Mouse (Mus musculus) adrenal gland, postnatal 10 days (tissue): ENCODE data around the gene Atp23. TPM values are rescaled to one million over a fixed set of nuclear protein-coding genes. Genes with fewer than 3 reads are reported as not detected.
A peak's percentile ranks its signal among the peaks of the same experiment; 100 is the strongest.

Experiments
- DNase-seq: peaks from one replicate; pipeline ENCODE4 v3.0.0; 2021; ENCODE audit warnings: mixed read lengths
- total RNA-seq, 2 experiments: library from RNA; stranded (reverse); gene quantifications; 2 replicates each; pipeline ENCODE4 v1.2.3; 2021

Atp23 gene
- total RNA-seq, 2 experiments from 2014 or later: 7.4 to 11.3 TPM

DNA sequence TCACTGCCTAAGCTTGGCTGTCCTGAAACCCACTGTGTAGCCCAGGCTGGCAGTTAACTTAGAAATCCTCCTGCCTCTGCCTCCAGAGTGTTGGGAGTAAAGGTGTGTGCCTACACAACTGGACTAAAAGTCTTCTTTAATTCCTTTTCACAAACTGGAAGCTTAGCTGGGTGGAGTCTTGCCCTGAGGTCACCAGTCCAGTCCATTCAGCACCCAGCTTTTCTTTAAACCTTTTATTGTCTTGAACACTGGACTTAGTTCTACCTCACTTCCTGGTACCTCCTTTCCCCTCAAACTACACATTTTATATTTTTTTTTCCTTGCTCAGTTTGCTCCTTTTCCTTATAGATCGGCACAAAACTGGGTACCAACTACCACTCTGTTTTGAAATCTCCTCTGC is 10.3 kb upstream of the Atp23 start:
- DNase-seq: no peak

GRCm38 (mm10) chr10:126906811-126907210 is 5.7 kb upstream of the Atp23 start:
- no peak for DNase-seq

GRCm38 (mm10) chr10:126905650-126906075 is 4.5 kb upstream of the Atp23 start:
- DNase-seq: peak; percentile 95

DNA sequence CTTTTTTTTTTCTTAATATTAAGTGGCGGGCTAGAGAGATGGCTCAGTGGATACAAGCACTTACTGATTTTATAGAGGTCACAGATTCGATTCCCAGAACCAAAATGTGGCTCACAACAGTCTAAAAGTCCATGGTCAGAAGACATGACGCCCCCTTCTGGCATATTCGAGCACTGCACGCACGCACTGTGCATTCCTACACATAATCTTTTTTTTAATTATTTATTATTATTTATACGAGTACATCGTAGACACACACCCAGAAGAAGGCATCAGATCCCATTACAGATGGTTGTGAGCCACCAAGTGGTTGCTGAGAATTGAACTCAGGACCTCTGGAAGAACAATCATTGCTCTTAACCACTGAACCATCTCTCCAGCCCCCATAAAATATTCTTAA is 3.9 kb upstream of the Atp23 start:
- no peak for DNase-seq

- DNase-seq: no peak
Measured at GRCm38 (mm10) chr10:126904221-126904620, 3.1 kb upstream of the Atp23 start.

GRCm38 (mm10) chr10:126901488-126901843 is 311 bp upstream of the Atp23 start:
- no peak for DNase-seq

DNA sequence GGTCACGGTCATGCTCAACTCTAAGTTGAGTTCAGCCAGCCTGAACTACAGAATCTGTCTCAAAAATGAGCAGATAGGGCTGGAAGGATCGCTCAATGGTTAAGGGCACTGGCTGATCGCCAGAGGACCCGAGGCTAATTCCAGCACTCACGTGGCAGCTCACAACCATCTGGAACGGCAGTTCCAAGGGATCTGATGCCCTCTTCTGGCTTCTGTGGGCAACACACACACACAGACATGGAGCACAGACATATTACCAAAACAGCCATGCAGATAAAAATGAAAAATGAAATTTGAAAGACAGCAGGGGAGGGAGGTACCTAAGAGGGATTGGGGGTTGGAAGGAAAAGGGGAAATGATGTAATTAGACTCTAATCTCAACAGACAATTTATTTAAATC is 5.3 kb downstream of the Atp23 start:
- DNase-seq: no peak

GRCm38 (mm10) chr10:126894061-126894460 is 7.1 kb downstream of the Atp23 start:
- DNase-seq: no peak

- DNase-seq: no peak
Measured at GRCm38 (mm10) chr10:126893145-126893544, 8.0 kb downstream of the Atp23 start.

- DNase-seq: no peak
Measured at GRCm38 (mm10) chr10:126873755-126874154, 27.4 kb downstream of the Atp23 start.

DNA sequence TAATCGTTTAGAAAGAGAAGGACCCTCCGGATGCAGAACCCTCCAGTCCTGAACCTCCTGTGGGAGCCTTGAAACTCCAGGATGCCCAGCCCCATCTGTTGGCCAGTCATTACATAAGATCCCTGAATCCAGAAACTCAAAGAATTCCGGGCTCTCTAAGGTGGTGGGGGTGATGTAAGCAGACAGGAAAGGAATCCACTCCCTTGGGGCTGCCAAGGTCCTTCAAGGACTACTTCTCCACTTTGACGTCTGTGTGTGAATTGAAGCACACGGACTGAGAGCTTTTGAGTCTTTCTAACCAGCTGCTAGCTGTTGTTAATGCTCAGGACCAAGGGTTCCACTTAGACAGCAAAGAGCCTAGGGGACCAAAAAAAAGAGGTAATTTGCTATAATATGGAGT is 28.9 kb downstream of the Atp23 start:
- DNase-seq: no peak

GRCm38 (mm10) chr10:126869372-126870318 is 31.5 kb downstream of the Atp23 start:
- DNase-seq: peak; percentile 83

DNA sequence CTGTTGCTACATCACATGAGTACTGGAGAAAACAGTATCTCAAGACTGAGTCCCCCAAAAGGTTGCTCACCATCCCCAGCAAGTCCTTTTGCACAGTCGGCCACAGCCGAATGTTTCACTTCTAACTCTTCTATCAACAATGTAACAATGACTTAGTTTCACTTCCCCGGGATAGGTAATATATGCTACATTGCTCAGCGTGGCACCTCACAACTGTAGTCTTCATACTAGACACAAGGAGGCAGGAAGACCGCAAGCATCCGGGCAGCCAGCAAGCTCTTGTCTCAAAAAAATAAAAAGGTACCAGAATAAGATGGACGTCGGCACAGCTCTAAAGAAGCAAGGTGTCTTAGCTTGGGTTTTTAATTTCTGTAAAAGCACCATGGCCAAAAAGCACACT is 35.9 kb downstream of the Atp23 start:
- no peak for DNase-seq

DNA sequence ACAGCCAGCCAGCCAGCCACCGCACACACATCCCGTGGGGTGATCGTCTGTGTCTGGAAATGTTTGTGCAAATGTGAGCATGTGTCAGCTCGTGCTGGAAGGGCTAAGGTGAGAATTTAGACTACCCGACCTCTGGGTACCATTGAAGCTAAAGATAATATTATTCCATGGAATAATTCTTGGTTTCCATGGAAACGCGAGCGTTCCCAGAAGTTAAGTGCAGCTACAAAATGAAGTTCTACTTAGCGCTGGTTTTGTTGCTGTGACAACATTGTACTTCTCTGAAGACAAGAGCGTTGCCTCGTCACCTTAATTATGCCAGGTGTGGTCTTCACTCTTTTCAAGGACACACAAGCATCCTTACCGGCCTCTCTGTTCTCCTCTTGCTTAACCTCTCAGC is 39.0 kb downstream of the Atp23 start:
- DNase-seq: no peak

DNA sequence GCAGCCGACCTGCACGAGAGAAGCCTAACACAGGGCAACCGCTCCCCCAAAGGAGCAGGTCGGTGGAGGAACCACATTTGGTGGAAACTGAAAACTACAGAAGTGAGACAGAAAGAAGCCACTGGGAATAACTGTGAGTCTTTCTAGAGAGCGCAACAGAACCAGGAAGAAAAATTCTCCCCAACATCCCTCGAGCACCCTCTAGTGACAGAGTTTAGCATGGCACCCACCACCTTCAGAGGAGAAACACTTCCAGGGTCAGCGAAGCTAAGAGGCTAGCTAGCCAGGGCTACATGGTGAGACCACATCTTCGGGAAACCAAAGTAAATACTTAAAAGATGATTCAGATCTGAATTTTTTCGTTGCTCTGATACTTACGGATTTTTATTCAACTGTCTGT is 47.9 kb downstream of the Atp23 start:
- DNase-seq: peak; percentile 16

DNA sequence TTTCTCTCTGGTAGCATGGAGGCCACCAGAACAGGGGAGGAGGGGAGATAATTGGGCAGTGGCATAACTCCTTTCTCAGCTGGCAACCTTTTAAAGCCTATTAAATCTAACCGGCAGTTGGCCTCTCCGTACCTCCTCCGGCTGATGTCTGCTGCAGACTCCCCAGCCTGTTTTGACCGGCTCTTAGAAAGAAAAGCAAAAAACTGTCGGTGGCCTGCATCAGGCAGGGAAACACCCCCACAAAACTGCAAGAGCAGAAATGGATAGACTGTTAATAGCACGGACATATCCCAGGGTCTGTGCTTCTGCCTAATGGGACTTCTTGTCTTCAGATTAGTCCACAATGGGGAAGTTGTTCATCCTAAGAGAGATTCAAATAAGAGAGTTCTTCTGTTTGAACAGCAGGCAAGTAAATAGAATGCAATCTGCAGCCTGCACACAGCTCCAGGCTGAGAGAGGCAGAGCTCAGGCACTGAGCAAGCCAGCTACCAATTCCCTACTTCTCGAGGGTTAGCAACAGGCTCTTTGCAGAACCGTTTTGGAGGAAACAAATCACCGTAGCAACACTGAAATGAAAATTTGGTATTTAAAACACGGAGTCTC is 55.7 kb downstream of the Atp23 start:
- no peak for DNase-seq

GRCm38 (mm10) chr10:126844689-126845088 is 56.5 kb downstream of the Atp23 start:
- DNase-seq: peak; percentile 34

GRCm38 (mm10) chr10:126840266-126840665 is 60.9 kb downstream of the Atp23 start:
- no peak for DNase-seq

DNA sequence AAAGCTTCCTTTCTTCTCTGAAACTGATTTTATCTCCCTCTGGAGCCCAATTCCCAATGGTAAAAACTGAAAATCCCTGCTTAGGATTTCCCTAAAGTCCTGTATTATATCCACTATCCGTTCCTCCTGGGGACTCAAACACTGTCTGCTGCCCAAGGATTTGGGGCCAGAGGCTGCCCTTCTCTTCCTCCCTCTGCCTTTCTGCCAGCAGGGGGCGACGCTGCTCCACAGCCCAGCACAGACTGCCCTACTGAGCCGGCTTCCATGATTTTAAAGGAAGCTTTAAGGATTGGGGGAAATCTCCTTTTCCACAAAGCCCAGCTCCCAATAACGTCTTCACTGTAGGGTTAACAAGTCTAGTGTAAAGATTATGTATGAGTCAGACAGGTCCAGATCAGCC is 68.1 kb downstream of the Atp23 start:
- DNase-seq: peak; percentile 44

- no peak for DNase-seq
Measured at GRCm38 (mm10) chr10:126831329-126831728, 69.8 kb downstream of the Atp23 start.

DNA sequence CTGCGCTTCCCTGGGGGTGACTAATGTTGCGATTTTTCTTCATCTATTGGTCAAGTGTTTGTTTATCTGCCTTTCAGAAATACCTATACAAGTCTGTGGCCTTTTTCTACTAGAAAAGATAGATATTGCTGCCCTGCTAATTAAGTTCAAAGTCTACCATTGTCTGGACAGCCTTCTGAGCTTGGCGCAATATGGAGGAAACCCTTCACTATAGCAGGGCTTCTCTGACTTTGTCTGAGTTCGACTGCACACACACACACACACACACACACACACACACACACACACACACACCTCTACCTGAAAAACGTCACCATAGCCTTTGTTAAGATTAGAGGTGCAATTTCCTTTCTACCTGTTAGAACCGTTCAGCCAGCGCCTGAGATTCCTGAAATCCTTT is 72.5 kb downstream of the Atp23 start:
- no peak for DNase-seq

GRCm38 (mm10) chr10:126827941-126828593 is 73.1 kb downstream of the Atp23 start:
- no peak for DNase-seq

DNA sequence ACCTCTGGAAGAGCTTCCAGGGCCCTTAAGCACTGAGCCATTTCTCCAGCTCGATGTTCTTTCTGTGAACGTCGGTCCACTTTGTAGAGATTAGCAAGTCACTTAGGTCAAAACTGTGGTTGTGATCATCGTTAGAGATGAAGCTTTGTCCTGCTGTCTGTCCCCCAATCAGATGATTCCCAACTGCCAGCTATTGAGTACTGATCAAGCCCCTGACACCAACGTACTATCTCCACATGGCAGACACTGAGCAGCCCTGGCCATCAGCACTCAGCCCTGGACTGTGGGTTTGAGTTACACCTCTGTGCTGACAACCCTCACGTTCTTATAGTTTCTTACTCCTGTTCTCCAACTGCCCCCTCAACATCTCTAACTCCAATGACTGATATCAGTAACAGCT is 74.2 kb downstream of the Atp23 start:
- DNase-seq: no peak
